Mouse (Mus musculus) neutrophil, adult 5-6 weeks (primary cell): ENCODE measurements around the gene Notch1. TPM values are rescaled to one million over a fixed set of nuclear protein-coding genes. Genes with fewer than 3 reads are reported as not detected.

Source experiments
- ATAC-seq: fragments of 151-379, 151-347 bp; 2 replicates; pipeline ENCODE4 v1.8.0; 2017; ENCODE audit warnings: mild to moderate bottlenecking, moderate TSS enrichment; ENCODE audit not compliant: insufficient number of reproducible peaks, poor library complexity, low FRiP score, severe bottlenecking; ENCODE audit errors: extremely low read depth
- total RNA-seq: library from RNA; stranded (forward); fragments of 200-1000 nt; gene quantifications from 2 replicates; pipeline ENCODE4 v1.2.3, GENCODE M21; 2017

The Notch1 gene
- total RNA-seq, 1 experiment from 2014 or later = 48.8 TPM

- ATAC-seq = no peak
Measured at GRCm38 (mm10) chr2:26486835-26487321, 29.6 kb downstream of the Notch1 start.

- ATAC-seq = no peak
Measured at GRCm38 (mm10) chr2:26486264-26486810, 30.1 kb downstream of the Notch1 start.

GRCm38 (mm10) chr2:26485710-26486109, 30.8 kb downstream of the Notch1 start:
- no peak for ATAC-seq

- ATAC-seq = no peak
Measured at GRCm38 (mm10) chr2:26485278-26485677, 31.2 kb downstream of the Notch1 start.

GRCm38 (mm10) chr2:26484169-26484568, 32.3 kb downstream of the Notch1 start:
- ATAC-seq = no peak

GRCm38 (mm10) chr2:26483230-26483869, 33.1 kb downstream of the Notch1 start:
- ATAC-seq = peak; percentile 62

- no peak for ATAC-seq
Measured at GRCm38 (mm10) chr2:26482824-26483223, 33.6 kb downstream of the Notch1 start.

GRCm38 (mm10) chr2:26481724-26482495, 34.6 kb downstream of the Notch1 start:
- ATAC-seq = no peak

GRCm38 (mm10) chr2:26480911-26481310, 35.6 kb downstream of the Notch1 start:
- ATAC-seq = no peak

GRCm38 (mm10) chr2:26478685-26479205, 37.7 kb downstream of the Notch1 start:
- no peak for ATAC-seq

GRCm38 (mm10) chr2:26477911-26478310, 38.6 kb downstream of the Notch1 start:
- no peak for ATAC-seq

GRCm38 (mm10) chr2:26475505-26476430, 40.7 kb downstream of the Notch1 start:
- peak; percentile 80 for ATAC-seq

GRCm38 (mm10) chr2:26474789-26475504, 41.5 kb downstream of the Notch1 start:
- ATAC-seq = peak; percentile 30

- peak; percentile 13; the same call in 1 of the 2 replicates for ATAC-seq
Measured at GRCm38 (mm10) chr2:26472312-26473090, 44.0 kb downstream of the Notch1 start.

- no peak for ATAC-seq
Measured at GRCm38 (mm10) chr2:26471652-26472285, 44.7 kb downstream of the Notch1 start.

- ATAC-seq = no peak
Measured at GRCm38 (mm10) chr2:26470967-26471366, 45.5 kb downstream of the Notch1 start.

- ATAC-seq = no peak
Measured at GRCm38 (mm10) chr2:26468376-26468775, 48.1 kb downstream of the Notch1 start.
